Mouse (Mus musculus) c-Kit-positive CD71-negative TER-119-negative erythroid progenitor cells, embryonic 14.5 days (primary cell): ENCODE measurements around the gene Csf2rb.
"Not testable (repeated sequence)": the region's sequence is repeated elsewhere in the genome, so short reads cannot be mapped to it uniquely, and the experiment has no call there.

Experiments used
- DNase-seq: peaks from one replicate; pipeline ENCODE4 v3.0.0-alpha.2; 2013; ENCODE audit warnings: low read depth

The Csf2rb gene

GRCm38 (mm10) chr15:78327753-78328341 lies 2.3 kb downstream of the Csf2rb start:
- DNase-seq, result not testable (repeated sequence)

- DNase-seq, result no peak
Observed at GRCm38 (mm10) chr15:78328520-78329097, 3.1 kb downstream of the Csf2rb start.

- DNase-seq, result not testable (repeated sequence)
Observed at GRCm38 (mm10) chr15:78329972-78330371, 4.4 kb downstream of the Csf2rb start.

GRCm38 (mm10) chr15:78330706-78331105 lies 5.2 kb downstream of the Csf2rb start:
- no peak for DNase-seq

- no peak for DNase-seq
Observed at GRCm38 (mm10) chr15:78331523-78332340, 6.2 kb downstream of the Csf2rb start.

GRCm38 (mm10) chr15:78332981-78333380 lies 7.4 kb downstream of the Csf2rb start:
- DNase-seq, result no peak

GRCm38 (mm10) chr15:78334380-78334779 lies 8.8 kb downstream of the Csf2rb start:
- no peak for DNase-seq

- DNase-seq, result peak; percentile 39
Observed at GRCm38 (mm10) chr15:78339627-78340423, 14.3 kb downstream of the Csf2rb start.

- not testable (repeated sequence) for DNase-seq
Observed at GRCm38 (mm10) chr15:78340919-78341318, 15.4 kb downstream of the Csf2rb start.

GRCm38 (mm10) chr15:78343683-78344082 lies 18.1 kb downstream of the Csf2rb start:
- DNase-seq, result no peak

- DNase-seq, result no peak
Observed at GRCm38 (mm10) chr15:78344567-78344966, 19.0 kb downstream of the Csf2rb start.

- no peak for DNase-seq
Observed at GRCm38 (mm10) chr15:78351586-78352165, 26.1 kb downstream of the Csf2rb start.

- DNase-seq, result peak; percentile 24
Observed at GRCm38 (mm10) chr15:78354958-78355357, 29.4 kb downstream of the Csf2rb start.

GRCm38 (mm10) chr15:78355548-78355947 lies 30.0 kb downstream of the Csf2rb start:
- no peak for DNase-seq

- no peak for DNase-seq
Observed at GRCm38 (mm10) chr15:78365916-78366315, 40.4 kb downstream of the Csf2rb start.

GRCm38 (mm10) chr15:78366875-78367274 lies 41.3 kb downstream of the Csf2rb start:
- no peak for DNase-seq

- DNase-seq, result no peak
Observed at GRCm38 (mm10) chr15:78367811-78368210, 42.3 kb downstream of the Csf2rb start.

- peak; percentile 47 for DNase-seq
Observed at GRCm38 (mm10) chr15:78368926-78369346, 43.4 kb downstream of the Csf2rb start.

- no peak for DNase-seq
Observed at GRCm38 (mm10) chr15:78369641-78370040, 44.1 kb downstream of the Csf2rb start.

- DNase-seq, result no peak
Observed at GRCm38 (mm10) chr15:78372796-78373195, 47.2 kb downstream of the Csf2rb start.

- DNase-seq, result no peak
Observed at GRCm38 (mm10) chr15:78374204-78374603, 48.7 kb downstream of the Csf2rb start.

GRCm38 (mm10) chr15:78377859-78378258 lies 52.3 kb downstream of the Csf2rb start:
- DNase-seq, result no peak
